Mouse (Mus musculus): ENCODE measurements at regions not wholly inside any gene's neighbourhood (a gene's known extent, or its start where the extent isn't known, plus 50 kb on each side); places are given as distances from the start of the nearest gene placed in this dataset.

GRCm38 (mm10) chr8:56915362-56915761 lies 364.5 kb downstream of the Fbxo8 start:
- Histone ChIP-seq H3K9me3 (ENCODE audit: control insufficient read depth, low read length) (no peaks in the 10 kb centered on the region), H3K4me3 (replicated peaks) (no peak overlapping the region), H3K4me1 (ENCODE audit: control insufficient read depth) (no peaks in the 10 kb centered on the region), H3K27me3 (ENCODE audit: control insufficient read depth) (0 out of 2 replicates have a peak, but pooled peaks cover 2% of the 10 kb centered on the region), H3K36me3 (ENCODE audit: control insufficient read depth) (no peaks in the 10 kb centered on the region)
- TF ChIP-seq TAL1 (IDR thresholded peaks at IDR 0.05; ENCODE audit: low read length) = no peak
- TF ChIP-seq GATA1 (IDR thresholded peaks at IDR 0.05; ENCODE audit: low read length) = no peak

GRCm38 (mm10) chr8:56915989-56916388 lies 365.1 kb downstream of the Fbxo8 start:
- H3K36me3 ChIP-seq (ENCODE audit: control insufficient read depth) = no peaks in the 10 kb centered on the region
- TF ChIP-seq GATA1 (IDR thresholded peaks at IDR 0.05; ENCODE audit: low read length) (no peak), TAL1 (IDR thresholded peaks at IDR 0.05; ENCODE audit: low read length) (no peak)
- no peaks in the 10 kb centered on the region for H3K4me1 ChIP-seq (ENCODE audit: control insufficient read depth)
- peaks cover 5% of the 10 kb centered on the region for H3K27me3 ChIP-seq (ENCODE audit: control insufficient read depth)
- no peaks in the 10 kb centered on the region for H3K9me3 ChIP-seq (ENCODE audit: control insufficient read depth, low read length)
- H3K4me3 ChIP-seq (replicated peaks) = no peak overlapping the region

- Histone ChIP-seq H3K9me3 (ENCODE audit: control insufficient read depth, low read length) (no peaks in the 10 kb centered on the region), H3K27me3 (ENCODE audit: control insufficient read depth) (peaks cover 22% of the 10 kb centered on the region), H3K4me1 (ENCODE audit: control insufficient read depth) (peaks cover 52% of the 10 kb centered on the region), H3K36me3 (ENCODE audit: control insufficient read depth) (no peaks in the 10 kb centered on the region), H3K4me3 (replicated peaks) (no peak overlapping the region)
- TF ChIP-seq TAL1 (IDR thresholded peaks at IDR 0.05; ENCODE audit: low read length) (no peak), GATA1 (IDR thresholded peaks at IDR 0.05; ENCODE audit: low read length) (no peak)
Measured at GRCm38 (mm10) chr8:56924724-56925123, 373.8 kb downstream of the Fbxo8 start.

- no peak overlapping the region for H3K4me3 ChIP-seq (replicated peaks)
- peaks cover 12% of the 10 kb centered on the region for H3K27me3 ChIP-seq (ENCODE audit: control insufficient read depth)
- no peaks in the 10 kb centered on the region for H3K36me3 ChIP-seq (ENCODE audit: control insufficient read depth)
- H3K9me3 ChIP-seq (ENCODE audit: control insufficient read depth, low read length) = no peaks in the 10 kb centered on the region
- peak; percentile 49 for TF ChIP-seq GATA1 (IDR thresholded peaks at IDR 0.05; ENCODE audit: low read length)
- peak; percentile 47; the same call in 2 of the 3 replicates for TF ChIP-seq TAL1 (IDR thresholded peaks at IDR 0.05; ENCODE audit: low read length)
- peaks cover 60% of the 10 kb centered on the region for H3K4me1 ChIP-seq (ENCODE audit: control insufficient read depth)
Measured at GRCm38 (mm10) chr8:56927166-56927565, 376.3 kb downstream of the Fbxo8 start.

- Histone ChIP-seq H3K4me1 (ENCODE audit: control insufficient read depth) (peaks cover 56% of the 10 kb centered on the region), H3K27me3 (ENCODE audit: control insufficient read depth) (no peaks in the 10 kb centered on the region; the same call in 1 of the 2 replicates), H3K4me3 (replicated peaks) (no peak overlapping the region), H3K36me3 (ENCODE audit: control insufficient read depth) (no peaks in the 10 kb centered on the region), H3K9me3 (ENCODE audit: control insufficient read depth, low read length) (no peaks in the 10 kb centered on the region)
- TF ChIP-seq GATA1 (IDR thresholded peaks at IDR 0.05; ENCODE audit: low read length) = no peak
- no peak for TF ChIP-seq TAL1 (IDR thresholded peaks at IDR 0.05; ENCODE audit: low read length)
Measured at GRCm38 (mm10) chr8:56929076-56929475, 378.2 kb downstream of the Fbxo8 start.

GRCm38 (mm10) chr8:56932421-56932820 lies 381.5 kb downstream of the Fbxo8 start:
- peaks cover 27% of the 10 kb centered on the region for H3K4me1 ChIP-seq (ENCODE audit: control insufficient read depth)
- TF ChIP-seq GATA1 (IDR thresholded peaks at IDR 0.05; ENCODE audit: low read length) (no peak; the same call in 1 of the 2 replicates), TAL1 (IDR thresholded peaks at IDR 0.05; ENCODE audit: low read length) (no peak)
- no peaks in the 10 kb centered on the region for H3K9me3 ChIP-seq (ENCODE audit: control insufficient read depth, low read length)
- no peaks in the 10 kb centered on the region for H3K36me3 ChIP-seq (ENCODE audit: control insufficient read depth)
- no peaks in the 10 kb centered on the region; the same call in 1 of the 2 replicates for H3K27me3 ChIP-seq (ENCODE audit: control insufficient read depth)
- no peak overlapping the region for H3K4me3 ChIP-seq (replicated peaks)

GRCm38 (mm10) chr8:56962186-56962585 lies 358.6 kb upstream of the Hand2 start:
- no peaks in the 10 kb centered on the region for H3K27me3 ChIP-seq (ENCODE audit: control insufficient read depth)
- no peaks in the 10 kb centered on the region for H3K9me3 ChIP-seq (ENCODE audit: control insufficient read depth, low read length)
- H3K36me3 ChIP-seq (ENCODE audit: control insufficient read depth) = no peaks in the 10 kb centered on the region
- no peaks in the 10 kb centered on the region for H3K4me1 ChIP-seq (ENCODE audit: control insufficient read depth)
- no peak for TF ChIP-seq GATA1 (IDR thresholded peaks at IDR 0.05; ENCODE audit: low read length)
- no peak for TF ChIP-seq TAL1 (IDR thresholded peaks at IDR 0.05; ENCODE audit: low read length)
- no peak overlapping the region for H3K4me3 ChIP-seq (replicated peaks)

- no peak for TF ChIP-seq TAL1 (IDR thresholded peaks at IDR 0.05; ENCODE audit: low read length)
- TF ChIP-seq GATA1 (IDR thresholded peaks at IDR 0.05; ENCODE audit: low read length) = no peak
- Histone ChIP-seq H3K27me3 (ENCODE audit: control insufficient read depth) (no peaks in the 10 kb centered on the region), H3K4me1 (ENCODE audit: control insufficient read depth) (no peaks in the 10 kb centered on the region), H3K4me3 (replicated peaks) (no peak overlapping the region), H3K9me3 (ENCODE audit: control insufficient read depth, low read length) (no peaks in the 10 kb centered on the region; the same call in 1 of the 2 replicates), H3K36me3 (ENCODE audit: control insufficient read depth) (no peaks in the 10 kb centered on the region)
Measured at GRCm38 (mm10) chr8:56970311-56970710, 350.5 kb upstream of the Hand2 start.

- TF ChIP-seq TAL1 (IDR thresholded peaks at IDR 0.05; ENCODE audit: low read length) (no peak), GATA1 (IDR thresholded peaks at IDR 0.05; ENCODE audit: low read length) (no peak)
- no peaks in the 10 kb centered on the region for H3K27me3 ChIP-seq (ENCODE audit: control insufficient read depth)
Measured at GRCm38 (mm10) chr8:56978994-56979393, 341.8 kb upstream of the Hand2 start.

GRCm38 (mm10) chr8:56979416-56979815 lies 341.4 kb upstream of the Hand2 start:
- no peaks in the 10 kb centered on the region for H3K4me1 ChIP-seq (ENCODE audit: control insufficient read depth)
- TF ChIP-seq GATA1 (IDR thresholded peaks at IDR 0.05; ENCODE audit: low read length) (no peak), TAL1 (IDR thresholded peaks at IDR 0.05; ENCODE audit: low read length) (no peak)
- H3K36me3 ChIP-seq (ENCODE audit: control insufficient read depth) = no peaks in the 10 kb centered on the region
- H3K9me3 ChIP-seq (ENCODE audit: control insufficient read depth, low read length) = no peaks in the 10 kb centered on the region
- H3K4me3 ChIP-seq (replicated peaks) = no peak overlapping the region
- no peaks in the 10 kb centered on the region for H3K27me3 ChIP-seq (ENCODE audit: control insufficient read depth)

More at GRCm38 (mm10) chr8:56978994-56979393, 341.8 kb upstream of the Hand2 start:
- Histone ChIP-seq H3K4me1 (ENCODE audit: control insufficient read depth) (no peaks in the 10 kb centered on the region), H3K4me3 (replicated peaks) (no peak overlapping the region), H3K9me3 (ENCODE audit: control insufficient read depth, low read length) (no peaks in the 10 kb centered on the region), H3K36me3 (ENCODE audit: control insufficient read depth) (no peaks in the 10 kb centered on the region)

Measured in erythroblast, embryonic 14.5 days (primary cell).